Mouse (Mus musculus): ENCODE data around the gene Gm5089. TPM values are rescaled to one million over a fixed set of nuclear protein-coding genes. Genes with fewer than 3 reads are reported as not detected.

Gene Gm5089
- polyA plus RNA-seq (2012; rRNA removed): 0.16 and 0.52 TPM in 2 replicates

- TF ChIP-seq POLR2A (IDR thresholded peaks at IDR 0.05; ENCODE audit: borderline replicate concordance, extremely low read depth, insufficient read depth, insufficient read length, poor library complexity, severe bottlenecking): 0 out of 2 replicates have a peak, but pooled peaks have one; percentile 16
- TF ChIP-seq CTCF (IDR thresholded peaks at IDR 0.05; ENCODE audit: borderline replicate concordance, extremely low read depth, insufficient read depth, insufficient read length): no peak
- DNase-seq (ENCODE audit: low read depth): peak; percentile 82
Observed at GRCm38 (mm10) chr14:122450496-122451382, at the start of gene Gm5089. TSS of gene Gm5089 (minus strand) at chr14:122451115.

GRCm38 (mm10) chr14:122492015-122492414, 41.1 kb upstream of the Gm5089 start:
- TF ChIP-seq CTCF (IDR thresholded peaks at IDR 0.05; ENCODE audit: borderline replicate concordance, extremely low read depth, insufficient read depth, insufficient read length): no peak
- no peak for TF ChIP-seq POLR2A (IDR thresholded peaks at IDR 0.05; ENCODE audit: borderline replicate concordance, extremely low read depth, insufficient read depth, insufficient read length, poor library complexity, severe bottlenecking)
- no peak for DNase-seq (ENCODE audit: low read depth)

GRCm38 (mm10) chr14:122491521-122491920, 40.6 kb upstream of the Gm5089 start:
- peak; percentile 8 for DNase-seq (ENCODE audit: low read depth)
- TF ChIP-seq CTCF (IDR thresholded peaks at IDR 0.05; ENCODE audit: borderline replicate concordance, extremely low read depth, insufficient read depth, insufficient read length): no peak
- TF ChIP-seq POLR2A (IDR thresholded peaks at IDR 0.05; ENCODE audit: borderline replicate concordance, extremely low read depth, insufficient read depth, insufficient read length, poor library complexity, severe bottlenecking): no peak

- peak; percentile 80 for DNase-seq (ENCODE audit: low read depth)
- TF ChIP-seq POLR2A (IDR thresholded peaks at IDR 0.05; ENCODE audit: borderline replicate concordance, extremely low read depth, insufficient read depth, insufficient read length, poor library complexity, severe bottlenecking) (no peak), CTCF (IDR thresholded peaks at IDR 0.05; ENCODE audit: borderline replicate concordance, extremely low read depth, insufficient read depth, insufficient read length) (no peak)
Observed at GRCm38 (mm10) chr14:122490441-122491328, 39.8 kb upstream of the Gm5089 start, which contains the start of gene Gm10837. TSS of gene Gm10837 (plus strand) at chr14:122490586.

GRCm38 (mm10) chr14:122489686-122490414, 38.9 kb upstream of the Gm5089 start:
- DNase-seq (ENCODE audit: low read depth): peak; percentile 84

GRCm38 (mm10) chr14:122489041-122489440, 38.1 kb upstream of the Gm5089 start:
- DNase-seq (ENCODE audit: low read depth): peak; percentile 77
- no peak for TF ChIP-seq POLR2A (IDR thresholded peaks at IDR 0.05; ENCODE audit: borderline replicate concordance, extremely low read depth, insufficient read depth, insufficient read length, poor library complexity, severe bottlenecking)
- TF ChIP-seq CTCF (IDR thresholded peaks at IDR 0.05; ENCODE audit: borderline replicate concordance, extremely low read depth, insufficient read depth, insufficient read length): no peak

More at GRCm38 (mm10) chr14:122489686-122490414, 38.9 kb upstream of the Gm5089 start:
- TF ChIP-seq POLR2A (IDR thresholded peaks at IDR 0.05; ENCODE audit: borderline replicate concordance, extremely low read depth, insufficient read depth, insufficient read length, poor library complexity, severe bottlenecking) (no peak), CTCF (IDR thresholded peaks at IDR 0.05; ENCODE audit: borderline replicate concordance, extremely low read depth, insufficient read depth, insufficient read length) (no peak)

- peak; percentile 64 for DNase-seq (ENCODE audit: low read depth)
- TF ChIP-seq POLR2A (IDR thresholded peaks at IDR 0.05; ENCODE audit: borderline replicate concordance, extremely low read depth, insufficient read depth, insufficient read length, poor library complexity, severe bottlenecking) (no peak), CTCF (IDR thresholded peaks at IDR 0.05; ENCODE audit: borderline replicate concordance, extremely low read depth, insufficient read depth, insufficient read length) (no peak)
Observed at GRCm38 (mm10) chr14:122487366-122487765, 36.5 kb upstream of the Gm5089 start.

GRCm38 (mm10) chr14:122486611-122487010, 35.7 kb upstream of the Gm5089 start:
- DNase-seq (ENCODE audit: low read depth): peak; percentile 33
- TF ChIP-seq POLR2A (IDR thresholded peaks at IDR 0.05; ENCODE audit: borderline replicate concordance, extremely low read depth, insufficient read depth, insufficient read length, poor library complexity, severe bottlenecking): no peak
- TF ChIP-seq CTCF (IDR thresholded peaks at IDR 0.05; ENCODE audit: borderline replicate concordance, extremely low read depth, insufficient read depth, insufficient read length): no peak

- DNase-seq (ENCODE audit: low read depth): peak; percentile 68
- TF ChIP-seq POLR2A (IDR thresholded peaks at IDR 0.05; ENCODE audit: borderline replicate concordance, extremely low read depth, insufficient read depth, insufficient read length, poor library complexity, severe bottlenecking): no peak
- no peak for TF ChIP-seq CTCF (IDR thresholded peaks at IDR 0.05; ENCODE audit: borderline replicate concordance, extremely low read depth, insufficient read depth, insufficient read length)
Observed at GRCm38 (mm10) chr14:122485635-122486181, 34.8 kb upstream of the Gm5089 start.

GRCm38 (mm10) chr14:122484844-122485551, 34.1 kb upstream of the Gm5089 start:
- peak; percentile 70 for DNase-seq (ENCODE audit: low read depth)
- TF ChIP-seq POLR2A (IDR thresholded peaks at IDR 0.05; ENCODE audit: borderline replicate concordance, extremely low read depth, insufficient read depth, insufficient read length, poor library complexity, severe bottlenecking) (no peak), CTCF (IDR thresholded peaks at IDR 0.05; ENCODE audit: borderline replicate concordance, extremely low read depth, insufficient read depth, insufficient read length) (no peak)
